ENCODE assay signal across 8 mouse cellular contexts in genomic region chrX:73659575-73660283, GRCm38 (mm10). TPM values are rescaled to one million over a fixed set of nuclear protein-coding genes. Genes with fewer than 3 reads are reported as not detected.
DNase-seq lines count a peak whose midpoint lies in the region; ATAC-seq lines count a peak whose summit lies in the region.

TSS of gene Pnck (minus strand) at chrX:73660117.

- H3K9ac ChIP-seq in heart, embryonic 14.5 days (ENCODE audit: low read length), result peak within 1 kb of the TSS; percentile 72
- H3K9ac ChIP-seq in neural tube, embryonic 14.5 days (replicated peaks; ENCODE audit: low read depth, low read length), result peak within 1 kb of the TSS; percentile 58

- WGBS in heart, embryonic 14.5 days, result 21% methylated on average over 50 of the region's 57 CpGs
- 14% methylated on average over 38 of the region's 57 CpGs for WGBS in neural tube, embryonic 14.5 days

- H3K4me1 ChIP-seq in megakaryocyte, embryonic 14.5 days, result peaks cover 9% of the 10 kb centered on the region; the same call in 1 of the 2 replicates
- no peaks in the 10 kb centered on the region; a peak in 1 of 4 replicates for H3K4me1 ChIP-seq in heart, embryonic 14.5 days (ENCODE audit: control insufficient read depth in 2 of 2, insufficient read depth in 2 of 2, low read length in 2 of 2)
- H3K4me1 ChIP-seq in neural tube, embryonic 14.5 days (ENCODE audit: control insufficient read depth, insufficient read depth, low read length), result no peaks in the 10 kb centered on the region

- peaks cover 50% of the 10 kb centered on the region for H3K27me3 ChIP-seq in megakaryocyte, embryonic 14.5 days (replicated peaks)
- H3K27me3 ChIP-seq in heart, embryonic 14.5 days (ENCODE audit: control insufficient read depth, insufficient read depth, low read length), result no peaks in the 10 kb centered on the region
- no peaks in the 10 kb centered on the region for H3K27me3 ChIP-seq in neural tube, embryonic 14.5 days (ENCODE audit: control insufficient read depth, insufficient read depth, low read length)

- H3K27ac ChIP-seq in heart, embryonic 14.5 days (replicated peaks in 1 of 2; ENCODE audit: control insufficient read depth in 1 of 2, insufficient read depth in 1 of 2, low read depth in 2 of 2, low read length in 2 of 2), result no peak within 1 kb of the TSS
- H3K27ac ChIP-seq in neural tube, embryonic 14.5 days (ENCODE audit: low read depth, low read length), result peak within 1 kb of the TSS; percentile 52; the same call in 1 of the 2 replicates

- no peak for ATAC-seq in megakaryocyte, adult 5-6 weeks (ENCODE audit: poor library complexity, severe bottlenecking)
- 0 out of 2 replicates have a peak, but pooled peaks have one; percentile 37 for ATAC-seq in heart, embryonic 14.5 days (ENCODE audit: insufficient number of reproducible peaks, insufficient read depth, low FRiP score, low read depth)
- peak; percentile 68 for ATAC-seq in neural tube, embryonic 14.5 days (ENCODE audit: low read depth)

- peak within 1 kb of the TSS; percentile 62 for H3K4me3 ChIP-seq in megakaryocyte, embryonic 14.5 days (replicated peaks)
- H3K4me3 ChIP-seq in heart, embryonic 14.5 days (ENCODE audit: control insufficient read depth in 1 of 2, insufficient read depth in 1 of 2, low read depth in 1 of 2, low read length in 2 of 2), result peak within 1 kb of the TSS; percentile 46 to 47
- H3K4me3 ChIP-seq in neural tube, embryonic 14.5 days (ENCODE audit: low read depth, low read length), result peak within 1 kb of the TSS; percentile 46

- H3K4me2 ChIP-seq in heart, embryonic 14.5 days (ENCODE audit: low read length), result peak within 1 kb of the TSS; percentile 77
- peak within 1 kb of the TSS; percentile 51 for H3K4me2 ChIP-seq in neural tube, embryonic 14.5 days (ENCODE audit: low read depth, low read length)

- intact Hi-C loops in left cerebral cortex, postnatal 36 days (cut with DNase I), result no loop called here

- peak; percentile 27 to 53 for DNase-seq in cerebellum, adult 18-20 months
- DNase-seq in cerebellum, adult 9-10 months, result no peak
- no peak for DNase-seq in left cerebral cortex, postnatal 36 days (ENCODE audit: low spot score in 2 of 2)
- DNase-seq in spleen, adult 12 weeks (ENCODE audit: low spot score), result no peak

- no peaks in the 10 kb centered on the region for H3K36me3 ChIP-seq in megakaryocyte, embryonic 14.5 days (replicated peaks; ENCODE audit: low read length)
- no peaks in the 10 kb centered on the region for H3K36me3 ChIP-seq in heart, embryonic 14.5 days (ENCODE audit: control insufficient read depth, insufficient read depth, low read length)
- no peaks in the 10 kb centered on the region for H3K36me3 ChIP-seq in neural tube, embryonic 14.5 days (ENCODE audit: control insufficient read depth, insufficient read depth, low read length)

- H3K9me3 ChIP-seq in megakaryocyte, embryonic 14.5 days, result peaks cover 11% of the 10 kb centered on the region; the same call in 1 of the 2 replicates
- H3K9me3 ChIP-seq in heart, embryonic 14.5 days (ENCODE audit: control insufficient read depth, low read length), result no peaks in the 10 kb centered on the region
- no peaks in the 10 kb centered on the region for H3K9me3 ChIP-seq in neural tube, embryonic 14.5 days (ENCODE audit: control insufficient read depth, low read length)

RNA-seq across cellular contexts. Expression of gene Pnck, which starts in this region (rescaled TPM):
- polyA plus RNA-seq in megakaryocyte, embryonic 14.5 days (2012; ENCODE audit: insufficient read depth, low replicate concordance), result not detected in 2 replicates
- total RNA-seq in megakaryocyte, adult 5-6 weeks (2015), result 0.59 TPM in 1 of 2 replicates, not detected in the other
- total RNA-seq in megakaryocyte, adult 5-6 weeks (2017), result not detected in 2 replicates
- polyA plus RNA-seq in heart, embryonic 14.5 days (2014; fragmentation: Nextera tagmentation; extraction: Ambion mirVana), result 11.6 and 12.9 TPM in 2 replicates
- total RNA-seq in left cerebral cortex, postnatal 36 days (2021), result 10 to 100 TPM; 84.2 to 96.1 TPM
- 142 and 186 TPM in 2 replicates for polyA plus RNA-seq in neural tube, embryonic 14.5 days (2014; fragmentation: Nextera tagmentation; extraction: Ambion mirVana)

Comparison
In these comparisons a context has a peak if more than half of its experiments do, and no peak if none do; other contexts are left out.
1. RNA of gene Pnck (total RNA-seq): 84.2 to 96.1 TPM in left cerebral cortex, postnatal 36 days; 0.59 TPM in megakaryocyte, adult 5-6 weeks; every median in the first group is over 10 times any median in the second.
2. RNA of gene Pnck (polyA plus RNA-seq): 142 to 186 TPM in neural tube, embryonic 14.5 days and 11.6 to 12.9 TPM in heart, embryonic 14.5 days; not detected in megakaryocyte, embryonic 14.5 days; every median in the first group is over 10 times any median in the second.
3. RNA of gene Pnck (polyA plus RNA-seq): 142 to 186 TPM in neural tube, embryonic 14.5 days; 11.6 to 12.9 TPM in heart, embryonic 14.5 days; every median in the first group is over 10 times any median in the second.
4. DNase-seq: peak in cerebellum, adult 18-20 months (2 of 2); none in cerebellum, adult 9-10 months (single experiment), left cerebral cortex, postnatal 36 days (0 of 2) and spleen, adult 12 weeks (single experiment).
5. Peak in every context shown above with its lines, with median percentiles within 50 percentile points of each other: H3K4me3 ChIP-seq.